Mouse (Mus musculus) embryonic facial prominence, embryonic 14.5 days (tissue): ENCODE measurements around the gene Ift80. TPM values are rescaled to one million over a fixed set of nuclear protein-coding genes. Genes with fewer than 3 reads are reported as not detected.
A peak's percentile ranks its signal among the peaks of the same experiment; 100 is the strongest.

Experiments
- ATAC-seq: fragments of 200-750 bp; cut with Nextera tagmentation; 2 replicates; pipeline ENCODE4 v1.8.0; 2017; ENCODE audit warnings: low read depth, moderate number of reproducible peaks, moderate TSS enrichment
- DNase-seq: peaks from one replicate; pipeline ENCODE4 v3.0.0-alpha.2; 2015; ENCODE audit warnings: low spot score
- H3K27ac ChIP-seq: fragments of 300-500 bp; sonication (generic); replicated peaks from 2 replicates; pipeline ENCODE4 v1.5.1; 2014; ENCODE audit warnings: low read depth, mild to moderate bottlenecking, low read length, moderate library complexity
- H3K27me3 ChIP-seq: fragments of 300-500 bp; sonication (generic); replicated peaks from 2 replicates; pipeline ENCODE4 v1.6.1; 2014; ENCODE audit warnings: low read length; ENCODE audit not compliant: control insufficient read depth, insufficient read depth
- H3K36me3 ChIP-seq: fragments of 300-500 bp; sonication (generic); 2 replicates; pipeline ENCODE4 v1.6.1; 2014; ENCODE audit warnings: low read length, mixed read lengths; ENCODE audit not compliant: control insufficient read depth, insufficient read depth
- H3K4me1 ChIP-seq: fragments of 300-500 bp; sonication (generic); 2 replicates; pipeline ENCODE4 v1.6.1; 2014; ENCODE audit warnings: antibody characterized with exemption, low read length; ENCODE audit not compliant: control insufficient read depth, insufficient read depth
- H3K4me2 ChIP-seq: fragments of 300-500 bp; sonication (generic); 2 replicates; pipeline ENCODE4 v1.6.1; 2014; ENCODE audit warnings: low read depth, mild to moderate bottlenecking, low read length, moderate library complexity, mixed read lengths
- H3K4me3 ChIP-seq: fragments of 300-500 bp; sonication (generic); 2 replicates; pipeline ENCODE4 v1.5.1; 2014; ENCODE audit warnings: low read depth, mild to moderate bottlenecking, low read length
- H3K9ac ChIP-seq: fragments of 300-500 bp; sonication (generic); 2 replicates; pipeline ENCODE4 v1.6.1; 2014; ENCODE audit warnings: low read depth, mild to moderate bottlenecking, low read length, moderate library complexity, mixed read lengths
- H3K9me3 ChIP-seq: fragments of 300-500 bp; sonication (generic); 2 replicates; pipeline ENCODE4 v1.6.1; 2016; ENCODE audit warnings: low read length; ENCODE audit not compliant: control insufficient read depth
- WGBS: fragments of 180-500 bp; shearing (Covaris S2); extraction: QIAGEN DNeasy Blood & Tissue Kit; methylation state at CpG from one replicate; pipeline ENCODE4 v1.1.7; 2014; 5-methylcytosine and 5-hydroxymethylcytosine counted together
- polyA plus RNA-seq: library from polyadenylated mRNA; unstranded; fragments of >200 nt; fragmentation: Nextera tagmentation; extraction: Ambion mirVana; gene quantifications from 2 replicates; pipeline ENCODE4 v1.2.1, GENCODE M21; 2014

Gene Ift80
- polyA plus RNA-seq, 1 experiment from 2014 or later, result 17.5 TPM

GRCm38 (mm10) chr3:68975533-68976490 is 28.6 kb downstream of the Ift80 start:
- H3K27ac ChIP-seq, result peak overlapping the region; percentile 65; the same call in 1 of the 2 replicates
- H3K4me2 ChIP-seq, result no peak overlapping the region
- DNase-seq, result peak; percentile 26
- 0 out of 2 replicates have a peak, but pooled peaks cover 10% of the 10 kb centered on the region for H3K36me3 ChIP-seq
- WGBS, result 48% methylated on average over 9 of the region's 9 CpGs
- ATAC-seq, result no peak
- no peaks in the 10 kb centered on the region for H3K9me3 ChIP-seq
- H3K9ac ChIP-seq, result no peak overlapping the region
- H3K4me3 ChIP-seq, result no peak overlapping the region
- H3K4me1 ChIP-seq, result peaks cover 12% of the 10 kb centered on the region; the same call in 1 of the 2 replicates
- no peaks in the 10 kb centered on the region for H3K27me3 ChIP-seq

DNA sequence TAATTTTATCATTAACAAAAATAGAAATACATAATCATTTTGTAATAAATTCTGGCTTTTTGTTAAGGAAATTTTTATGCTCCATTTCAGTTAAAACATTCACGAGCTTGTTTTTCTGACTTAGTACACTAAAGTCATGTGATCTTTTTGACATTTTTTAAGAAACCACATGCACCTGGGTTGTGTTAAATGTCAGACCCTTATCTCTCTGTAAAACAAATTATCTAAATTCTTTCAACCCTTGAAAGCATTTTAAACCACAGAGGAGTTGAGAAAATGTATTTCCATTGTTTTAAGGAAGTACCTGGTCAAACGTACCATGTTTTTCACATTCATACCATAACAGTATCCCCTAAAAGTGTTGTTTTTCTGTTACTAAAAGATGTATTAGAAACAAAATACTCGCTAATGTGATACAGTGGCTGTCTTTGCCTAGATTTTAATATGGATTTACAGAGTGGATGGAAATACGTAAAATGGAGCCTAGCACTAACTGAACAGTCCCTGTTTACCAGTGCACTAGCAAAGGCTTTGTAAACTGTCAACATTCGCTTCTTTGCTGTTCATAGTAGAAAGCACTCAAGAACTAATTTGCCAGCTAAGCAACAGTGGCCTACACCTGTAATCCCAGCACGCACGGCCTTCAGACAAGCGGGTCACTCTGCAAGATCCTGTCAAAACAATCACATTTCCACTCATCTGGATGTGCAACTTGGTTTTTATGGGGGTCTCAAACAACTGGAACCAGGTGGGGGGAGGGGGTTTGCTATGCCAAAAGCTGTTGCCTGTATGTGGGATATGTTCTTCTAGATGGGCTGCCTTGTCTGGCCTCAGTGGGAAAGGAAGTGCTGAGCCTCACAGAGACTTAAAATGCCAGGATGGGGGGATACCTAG is 29.5 kb downstream of the Ift80 start:
- Histone ChIP-seq H3K27ac (no peak overlapping the region), H3K4me1 (peaks cover 12% of the 10 kb centered on the region; the same call in 1 of the 2 replicates), H3K36me3 (0 out of 2 replicates have a peak, but pooled peaks cover 9% of the 10 kb centered on the region), H3K27me3 (no peaks in the 10 kb centered on the region), H3K9ac (no peak overlapping the region), H3K9me3 (no peaks in the 10 kb centered on the region), H3K4me2 (no peak overlapping the region), H3K4me3 (no peak overlapping the region)
- WGBS, result 73% methylated on average over 8 of the region's 8 CpGs
- ATAC-seq, result no peak
- no peak for DNase-seq

GRCm38 (mm10) chr3:68973574-68973973 is 30.8 kb downstream of the Ift80 start:
- H3K9ac ChIP-seq, result no peak overlapping the region
- WGBS, result 77% methylated on average over 1 of the region's 1 CpGs
- DNase-seq (no peak), ATAC-seq (no peak)
- no peak overlapping the region for H3K4me2 ChIP-seq
- peaks cover 12% of the 10 kb centered on the region; the same call in 1 of the 2 replicates for H3K4me1 ChIP-seq
- no peaks in the 10 kb centered on the region for H3K9me3 ChIP-seq
- 0 out of 2 replicates have a peak, but pooled peaks cover 4% of the 10 kb centered on the region for H3K36me3 ChIP-seq
- H3K4me3 ChIP-seq, result no peak overlapping the region
- no peaks in the 10 kb centered on the region for H3K27me3 ChIP-seq
- no peak overlapping the region for H3K27ac ChIP-seq

DNA sequence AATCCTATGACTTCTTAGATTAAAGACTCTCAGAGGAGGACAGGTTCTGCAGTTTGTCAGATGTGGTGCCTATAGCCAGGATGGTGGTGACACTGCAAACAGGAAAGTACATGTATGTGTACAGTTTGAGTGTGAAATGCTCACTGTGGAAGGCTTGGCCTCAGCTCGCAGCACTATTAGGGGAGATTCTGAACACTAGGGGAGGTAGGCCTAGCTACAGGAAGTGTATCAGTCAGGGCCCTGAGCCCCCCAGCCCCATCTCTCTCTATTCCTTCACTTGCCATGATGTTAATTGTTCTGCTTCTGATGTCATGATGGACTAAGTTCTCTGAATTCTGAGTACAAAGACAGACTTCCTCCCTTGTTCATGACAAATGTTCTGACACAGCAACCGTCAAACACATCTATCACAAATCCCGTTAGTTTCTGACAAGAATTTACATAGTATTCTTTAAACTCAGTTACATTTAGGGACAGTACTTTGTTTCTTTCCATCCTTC is 35.2 kb downstream of the Ift80 start:
- Histone ChIP-seq H3K4me1 (no peaks in the 10 kb centered on the region), H3K9me3 (no peaks in the 10 kb centered on the region)
- WGBS, result 88% methylated on average over 3 of the region's 3 CpGs

GRCm38 (mm10) chr3:68967404-68967803 is 37.0 kb downstream of the Ift80 start:
- no peaks in the 10 kb centered on the region for H3K4me1 ChIP-seq
- H3K4me3 ChIP-seq, result no peak overlapping the region
- ATAC-seq, result no peak
- no peak overlapping the region for H3K9ac ChIP-seq
- DNase-seq, result no peak
- H3K9me3 ChIP-seq, result no peaks in the 10 kb centered on the region
- peaks cover 35% of the 10 kb centered on the region for H3K36me3 ChIP-seq
- WGBS, result 80% methylated on average over 6 of the region's 6 CpGs
- no peak overlapping the region for H3K27ac ChIP-seq
- H3K4me2 ChIP-seq, result no peak overlapping the region
- no peaks in the 10 kb centered on the region for H3K27me3 ChIP-seq

More for the DNA sequence above, 35.2 kb downstream of the Ift80 start:
- no peak overlapping the region for H3K9ac ChIP-seq
- H3K27me3 ChIP-seq, result no peaks in the 10 kb centered on the region
- H3K36me3 ChIP-seq, result peaks cover 35% of the 10 kb centered on the region
- no peak overlapping the region for H3K4me3 ChIP-seq
- H3K27ac ChIP-seq, result no peak overlapping the region
- DNase-seq, result no peak
- no peak overlapping the region for H3K4me2 ChIP-seq
- no peak for ATAC-seq

GRCm38 (mm10) chr3:68966527-68967285 is 37.7 kb downstream of the Ift80 start:
- ATAC-seq, result no peak
- H3K4me1 ChIP-seq, result no peaks in the 10 kb centered on the region
- no peak overlapping the region for H3K4me2 ChIP-seq
- DNase-seq, result no peak
- WGBS, result 94% methylated on average over 6 of the region's 6 CpGs
- H3K36me3 ChIP-seq, result peaks cover 35% of the 10 kb centered on the region
- H3K27ac ChIP-seq, result no peak overlapping the region
- no peaks in the 10 kb centered on the region for H3K9me3 ChIP-seq
- no peaks in the 10 kb centered on the region for H3K27me3 ChIP-seq
- H3K9ac ChIP-seq, result no peak overlapping the region
- H3K4me3 ChIP-seq, result no peak overlapping the region

DNA sequence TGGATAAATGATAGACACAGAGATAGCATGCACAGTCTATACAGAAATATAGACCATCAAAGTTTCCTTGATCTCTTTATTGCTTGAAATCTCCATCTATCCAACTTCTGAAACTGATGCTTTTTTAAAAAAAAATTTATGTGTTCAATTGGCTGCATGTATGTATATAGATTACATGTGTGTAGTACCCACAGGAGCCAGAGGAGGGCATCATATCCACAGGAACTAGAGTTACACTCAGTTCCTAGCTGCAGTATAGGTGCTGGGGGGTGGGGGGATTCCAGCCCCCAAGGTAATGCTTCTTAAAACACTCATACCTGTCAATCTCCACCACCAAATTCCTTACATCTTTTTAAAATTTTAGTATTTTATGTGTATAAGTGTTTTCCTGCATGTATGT is 39.7 kb downstream of the Ift80 start:
- no peak overlapping the region for H3K27ac ChIP-seq
- ATAC-seq, result no peak
- no peak overlapping the region for H3K4me2 ChIP-seq
- H3K9ac ChIP-seq, result no peak overlapping the region
- no peaks in the 10 kb centered on the region for H3K27me3 ChIP-seq
- no peak for DNase-seq
- peaks cover 45% of the 10 kb centered on the region for H3K36me3 ChIP-seq
- no peak overlapping the region for H3K4me3 ChIP-seq
- H3K4me1 ChIP-seq, result no peaks in the 10 kb centered on the region
- H3K9me3 ChIP-seq, result no peaks in the 10 kb centered on the region

- Histone ChIP-seq H3K27ac (no peak overlapping the region), H3K27me3 (no peaks in the 10 kb centered on the region), H3K4me3 (no peak overlapping the region), H3K4me2 (no peak overlapping the region), H3K4me1 (no peaks in the 10 kb centered on the region), H3K9ac (no peak overlapping the region), H3K36me3 (peaks cover 10% of the 10 kb centered on the region; the same call in 1 of the 2 replicates), H3K9me3 (no peaks in the 10 kb centered on the region)
- no peak for DNase-seq
- ATAC-seq, result no peak
- 88% methylated on average over 3 of the region's 3 CpGs for whole genome bisulfite sequencing
Observed at GRCm38 (mm10) chr3:68957413-68957812, 47.0 kb downstream of the Ift80 start.
